ENCODE assay signal across 8 mouse cellular contexts in genomic region chr13:55963005-55963620, GRCm38 (mm10).
A peak's percentile ranks its signal among the peaks of the same experiment; 100 is the strongest.
DNase-seq lines count a peak whose midpoint lies in the region; ATAC-seq and TF ChIP-seq lines count a peak whose summit lies in the region.

No protein-coding gene starts in this region.

- no peak overlapping the region for H3K27ac ChIP-seq in intestine, postnatal 0 days (ENCODE audit: low read depth, low read length)
- no peak overlapping the region for H3K27ac ChIP-seq in midbrain, embryonic 14.5 days (replicated peaks; ENCODE audit: low read depth, low read length)
- H3K27ac ChIP-seq in stomach, embryonic 16.5 days (ENCODE audit: low read length), result peak overlapping the region; percentile 88

- H3K4me1 ChIP-seq in intestine, postnatal 0 days (replicated peaks; ENCODE audit: control insufficient read depth, insufficient read depth, low read length), result no peaks in the 10 kb centered on the region
- peaks cover 7% of the 10 kb centered on the region; the same call in 1 of the 2 replicates for H3K4me1 ChIP-seq in midbrain, embryonic 14.5 days (ENCODE audit: control insufficient read depth, insufficient read depth, low read length)
- peaks cover 25% of the 10 kb centered on the region for H3K4me1 ChIP-seq in stomach, embryonic 16.5 days (ENCODE audit: control insufficient read depth, insufficient read depth, low read length)

- WGBS in intestine, postnatal 0 days, result 18% methylated on average over 22 of the region's 22 CpGs
- WGBS in midbrain, embryonic 14.5 days, result 3% methylated on average over 22 of the region's 22 CpGs
- WGBS in stomach, embryonic 16.5 days, result 8% methylated on average over 22 of the region's 22 CpGs

- intact Hi-C loops in left cerebral cortex, postnatal 4 days (cut with DNase I), result loop anchor here (5.0 kb wide), 1 partner anchor 131 kb away; no protein-coding TSS in a partner anchor

- H3K9me3 ChIP-seq in intestine, postnatal 0 days (ENCODE audit: control insufficient read depth), result no peaks in the 10 kb centered on the region
- no peaks in the 10 kb centered on the region for H3K9me3 ChIP-seq in midbrain, embryonic 14.5 days (ENCODE audit: control insufficient read depth, low read length)
- no peaks in the 10 kb centered on the region for H3K9me3 ChIP-seq in stomach, embryonic 16.5 days (replicated peaks; ENCODE audit: control insufficient read depth, low read length)

- 0 out of 2 replicates have a peak overlapping the region, but pooled peaks have one; percentile 4 for H3K4me3 ChIP-seq in intestine, postnatal 0 days (ENCODE audit: low read depth, low read length)
- H3K4me3 ChIP-seq in midbrain, embryonic 14.5 days (replicated peaks; ENCODE audit: low read depth, low read length), result peak overlapping the region; percentile 24
- peak overlapping the region; percentile 32 for H3K4me3 ChIP-seq in stomach, embryonic 16.5 days (replicated peaks; ENCODE audit: low read length)

- ATAC-seq in intestine, postnatal 0 days, result peak; percentile 60
- ATAC-seq in midbrain, embryonic 14.5 days (ENCODE audit: low FRiP score, low TSS enrichment), result peak; percentile 63; the same call in 1 of the 2 replicates
- ATAC-seq in stomach, embryonic 16.5 days (ENCODE audit: insufficient read depth, low FRiP score), result peak; percentile 77

- H3K27me3 ChIP-seq in intestine, postnatal 0 days (replicated peaks; ENCODE audit: control insufficient read depth, insufficient read depth, low read length), result peaks cover 19% of the 10 kb centered on the region
- H3K27me3 ChIP-seq in midbrain, embryonic 14.5 days (ENCODE audit: control insufficient read depth, insufficient read depth, low read length), result peaks cover 22% of the 10 kb centered on the region; the same call in 1 of the 2 replicates
- no peaks in the 10 kb centered on the region for H3K27me3 ChIP-seq in stomach, embryonic 16.5 days (ENCODE audit: control insufficient read depth, insufficient read depth, low read length)

- H3K4me2 ChIP-seq in intestine, postnatal 0 days (replicated peaks; ENCODE audit: low read depth), result peak overlapping the region; percentile 33
- peak overlapping the region; percentile 51 for H3K4me2 ChIP-seq in midbrain, embryonic 14.5 days (ENCODE audit: low read length)
- peak overlapping the region; percentile 53 for H3K4me2 ChIP-seq in stomach, embryonic 16.5 days (ENCODE audit: low read depth, low read length)

- no peak overlapping the region for H3K9ac ChIP-seq in intestine, postnatal 0 days (ENCODE audit: low read depth, low read length)
- H3K9ac ChIP-seq in midbrain, embryonic 14.5 days (replicated peaks; ENCODE audit: low read length), result peak overlapping the region; percentile 39; the same call in 1 of the 2 replicates
- peak overlapping the region; percentile 54 for H3K9ac ChIP-seq in stomach, embryonic 16.5 days (ENCODE audit: low read length)

- TF ChIP-seq CTCF in intestine, postnatal 0 days (IDR thresholded peaks at IDR 0.05; ENCODE audit: low read depth), result peak; percentile 93

- no peaks in the 10 kb centered on the region for H3K36me3 ChIP-seq in intestine, postnatal 0 days (ENCODE audit: control insufficient read depth, insufficient read depth)
- no peaks in the 10 kb centered on the region for H3K36me3 ChIP-seq in midbrain, embryonic 14.5 days (ENCODE audit: control insufficient read depth, insufficient read depth, low read length)
- no peaks in the 10 kb centered on the region for H3K36me3 ChIP-seq in stomach, embryonic 16.5 days (ENCODE audit: control insufficient read depth, insufficient read depth, low read length)

- DNase-seq in cerebellum, adult 11 months, result peak; percentile 9
- no peak for DNase-seq in cerebellum, adult 9-10 months
- DNase-seq in cerebellum, postnatal 4 days (ENCODE audit: low spot score in 2 of 2), result peak; percentile 64 to 79
- DNase-seq in gastrocnemius, adult 18-20 months (ENCODE audit: low spot score), result peak; percentile 63
- peak; percentile 75 for DNase-seq in left cerebral cortex, postnatal 4 days
- peak; percentile 91 for DNase-seq in midbrain, embryonic 14.5 days
